In the genomic region with DNA sequence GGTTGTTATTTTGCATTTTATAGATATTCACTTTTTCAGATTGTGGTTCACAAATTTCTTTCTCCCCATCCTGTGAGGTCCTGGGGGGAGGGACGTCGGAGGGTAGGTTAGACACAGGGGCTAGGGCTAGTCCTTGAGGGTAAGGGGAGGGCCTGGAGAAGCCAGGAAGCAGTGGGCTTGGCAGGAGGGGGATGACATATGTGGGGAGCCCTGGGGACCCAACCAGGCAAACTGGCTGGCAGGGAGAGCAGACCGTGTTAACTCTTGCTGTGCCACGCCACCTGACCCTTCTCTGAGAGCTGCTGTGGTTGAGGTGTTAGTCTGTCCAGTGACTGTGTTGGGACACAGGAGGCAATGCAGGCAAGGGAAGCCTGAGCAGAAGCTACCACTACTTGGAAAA, we compare ENCODE assay signal across 19 mouse cellular contexts. TPM values are rescaled to one million over a fixed set of nuclear protein-coding genes. Genes with fewer than 3 reads are reported as not detected.
DNase-seq lines count a peak whose midpoint lies in the region; ATAC-seq and TF ChIP-seq lines count a peak whose summit lies in the region.
"Had no signal": no experiment of that assay in that cellular context is flagged by ENCODE, and none has a peak within 500 bp of the region (broad histone marks: within the 10 kb centered on the region; RNA-seq: fewer than 3 reads in every experiment).

No protein-coding gene starts in this region.

- no peak overlapping the region for H3K9ac ChIP-seq in forebrain, embryonic 12.5 days
- H3K9ac ChIP-seq in hindbrain, embryonic 15.5 days = no peak overlapping the region
- no peak overlapping the region for H3K9ac ChIP-seq in midbrain, postnatal 0 days (replicated peaks; ENCODE audit: low read length, poor library complexity, severe bottlenecking)
- no peak overlapping the region for H3K9ac ChIP-seq in liver, embryonic 12.5 days
- H3K9ac ChIP-seq: limb, embryonic 13.5 days had no signal

- peaks cover 10% of the 10 kb centered on the region for H3K4me1 ChIP-seq in cerebellum, adult 2 months (ENCODE audit: control insufficient read depth, insufficient read depth, low read length)
- H3K4me1 ChIP-seq in forebrain, embryonic 12.5 days = peaks cover 54% of the 10 kb centered on the region
- H3K4me1 ChIP-seq in hindbrain, embryonic 15.5 days (replicated peaks) = peaks cover 4% of the 10 kb centered on the region; the same call in 1 of the 2 replicates
- no peaks in the 10 kb centered on the region for H3K4me1 ChIP-seq in midbrain, postnatal 0 days (ENCODE audit: insufficient read depth, low read length)
- H3K4me1 ChIP-seq in liver, embryonic 12.5 days = no peaks in the 10 kb centered on the region

- DNase-seq in cerebellum, postnatal 14 days = peak; percentile 68
- DNase-seq in cerebellum, adult 2 months = no peak
- DNase-seq in midbrain, postnatal 0 days (ENCODE audit: low spot score) = peak; percentile 60
- no peak for DNase-seq in right cerebral cortex, postnatal 14 days
- DNase-seq in cerebellum, adult 18-20 months = no peak
- DNase-seq: cerebellum, postnatal 36 days; heart, adult 2 months; kidney, postnatal 10 days; lung, adult 18-20 months had no signal

- no peak overlapping the region for H3K4me3 ChIP-seq in cerebellum, adult 2 months (replicated peaks; ENCODE audit: insufficient read depth, low read depth, low read length)
- H3K4me3 ChIP-seq in forebrain, embryonic 12.5 days (replicated peaks) = no peak overlapping the region
- no peak overlapping the region for H3K4me3 ChIP-seq in hindbrain, embryonic 15.5 days
- H3K4me3 ChIP-seq in midbrain, postnatal 0 days (ENCODE audit: low read depth, low read length) = no peak overlapping the region
- no peak overlapping the region for H3K4me3 ChIP-seq in liver, embryonic 12.5 days
- H3K4me3 ChIP-seq: erythroblast, embryonic 14.5 days; heart, adult 2 months; limb, embryonic 13.5 days had no signal

- no peak for TF ChIP-seq CTCF in cerebellum, adult 2 months (IDR thresholded peaks at IDR 0.05; ENCODE audit: borderline replicate concordance, insufficient read depth, low read depth, low read length)
- TF ChIP-seq CTCF in midbrain, postnatal 0 days (IDR thresholded peaks at IDR 0.05) = no peak

- peak; percentile 51; the same call in 1 of the 2 replicates for ATAC-seq in forebrain, embryonic 12.5 days (ENCODE audit: low FRiP score)
- ATAC-seq in hindbrain, embryonic 15.5 days (ENCODE audit: low FRiP score, low read depth) = no peak
- ATAC-seq in midbrain, postnatal 0 days (ENCODE audit: low FRiP score) = no peak
- no peak for ATAC-seq in liver, embryonic 12.5 days
- ATAC-seq: Patski had no signal

- no peaks in the 10 kb centered on the region for H3K9me3 ChIP-seq in forebrain, embryonic 12.5 days
- H3K9me3 ChIP-seq in hindbrain, embryonic 15.5 days = no peaks in the 10 kb centered on the region
- no peaks in the 10 kb centered on the region for H3K9me3 ChIP-seq in midbrain, postnatal 0 days (ENCODE audit: low read length)
- no peaks in the 10 kb centered on the region for H3K9me3 ChIP-seq in liver, embryonic 12.5 days (replicated peaks)
- H3K9me3 ChIP-seq: limb, embryonic 13.5 days had no signal

- TF ChIP-seq POLR2A in cerebellum, adult 2 months (IDR thresholded peaks at IDR 0.05; ENCODE audit: borderline replicate concordance, insufficient read depth, low read length) = no peak

- no peak overlapping the region for H3K4me2 ChIP-seq in forebrain, embryonic 12.5 days
- no peak overlapping the region for H3K4me2 ChIP-seq in hindbrain, embryonic 15.5 days
- no peak overlapping the region for H3K4me2 ChIP-seq in midbrain, postnatal 0 days (ENCODE audit: low read depth, low read length, poor library complexity, severe bottlenecking)
- H3K4me2 ChIP-seq in liver, embryonic 12.5 days = no peak overlapping the region
- H3K4me2 ChIP-seq: limb, embryonic 13.5 days had no signal

- H3K27ac ChIP-seq in cerebellum, adult 2 months (ENCODE audit: insufficient read depth, low read length) = no peak overlapping the region
- peak overlapping the region; percentile 81 for H3K27ac ChIP-seq in forebrain, embryonic 12.5 days
- peak overlapping the region; percentile 33; the same call in 1 of the 2 replicates for H3K27ac ChIP-seq in hindbrain, embryonic 15.5 days (replicated peaks)
- no peak overlapping the region for H3K27ac ChIP-seq in midbrain, postnatal 0 days (ENCODE audit: low read depth, low read length)
- H3K27ac ChIP-seq in liver, embryonic 12.5 days = no peak overlapping the region
- H3K27ac ChIP-seq: heart, adult 2 months; limb, embryonic 13.5 days; macrophage had no signal

- H3K36me3 ChIP-seq in forebrain, embryonic 12.5 days (replicated peaks) = peaks cover 16% of the 10 kb centered on the region
- H3K36me3 ChIP-seq in hindbrain, embryonic 15.5 days = peaks cover 8% of the 10 kb centered on the region
- peaks cover 6% of the 10 kb centered on the region for H3K36me3 ChIP-seq in midbrain, postnatal 0 days (ENCODE audit: insufficient read depth, low read length)
- peaks cover 16% of the 10 kb centered on the region for H3K36me3 ChIP-seq in liver, embryonic 12.5 days

- H3K27me3 ChIP-seq in cerebellum, adult 2 months (ENCODE audit: control insufficient read depth, insufficient read depth, low read length) = no peaks in the 10 kb centered on the region
- peaks cover 12% of the 10 kb centered on the region for H3K27me3 ChIP-seq in forebrain, embryonic 12.5 days
- no peaks in the 10 kb centered on the region for H3K27me3 ChIP-seq in hindbrain, embryonic 15.5 days
- H3K27me3 ChIP-seq in midbrain, postnatal 0 days (ENCODE audit: insufficient read depth, low read length) = no peaks in the 10 kb centered on the region
- peaks cover 25% of the 10 kb centered on the region for H3K27me3 ChIP-seq in liver, embryonic 12.5 days (replicated peaks)
- H3K27me3 ChIP-seq: Patski had no signal

- WGBS in cerebellum, adult 2 months = 41% methylated on average over 4 of the region's 4 CpGs
- WGBS in forebrain, embryonic 12.5 days = 46% methylated on average over 4 of the region's 4 CpGs
- 33% methylated on average over 4 of the region's 4 CpGs for WGBS in hindbrain, embryonic 15.5 days
- WGBS in midbrain, postnatal 0 days = 46% methylated on average over 4 of the region's 4 CpGs
- WGBS in liver, embryonic 12.5 days (ENCODE audit: insufficient replicate concordance) = 49% methylated on average over 4 of the region's 4 CpGs

RNA-seq across cellular contexts. Expression of a gene that starts 3.3 kb away (rescaled TPM):
- polyA plus RNA-seq in cerebellum, adult 2 months (2012; rRNA removed) = 0.05 and 0.07 TPM in 2 replicates
- 9.0 and 9.8 TPM in 2 replicates for polyA plus RNA-seq in forebrain, embryonic 12.5 days (2016; fragmentation: Nextera tagmentation; extraction: Ambion mirVana)
- polyA plus RNA-seq in hindbrain, embryonic 15.5 days (2015; fragmentation: Nextera tagmentation; extraction: Ambion mirVana) = 3.6 and 4.8 TPM in 2 replicates
- total RNA-seq in midbrain, postnatal 0 days (2014; rRNA removed) = 0.38 and 3.6 TPM in 2 replicates
- 0.12 TPM in 1 of 2 replicates, not detected in the other for polyA plus RNA-seq in midbrain, postnatal 0 days (2015; fragmentation: Nextera tagmentation; extraction: Ambion mirVana)
- not detected in 2 replicates for polyA plus RNA-seq in liver, embryonic 12.5 days (2016; fragmentation: Nextera tagmentation; extraction: Ambion mirVana)
- total RNA-seq: gastrocnemius, adult 18-20 months; heart, adult 2 months had no signal
- polyA plus RNA-seq: erythroblast, embryonic 14.5 days; heart, adult 2 months; heart, postnatal 0 days; intestine, embryonic 14.5 days; limb, embryonic 13.5 days; macrophage; Patski had no signal

RNA-seq across cellular contexts. Expression of a gene that starts 21.7 kb away (rescaled TPM):
- 125 and 131 TPM in 2 replicates for polyA plus RNA-seq in cerebellum, adult 2 months (2012; rRNA removed)
- polyA plus RNA-seq in forebrain, embryonic 12.5 days (2016; fragmentation: Nextera tagmentation; extraction: Ambion mirVana) = 199 and 222 TPM in 2 replicates
- polyA plus RNA-seq in hindbrain, embryonic 15.5 days (2015; fragmentation: Nextera tagmentation; extraction: Ambion mirVana) = 183 and 190 TPM in 2 replicates
- 207 and 225 TPM in 2 replicates for total RNA-seq in midbrain, postnatal 0 days (2014; rRNA removed)
- polyA plus RNA-seq in midbrain, postnatal 0 days (2015; fragmentation: Nextera tagmentation; extraction: Ambion mirVana) = 149 and 155 TPM in 2 replicates
- 92.8 and 96.5 TPM in 2 replicates for polyA plus RNA-seq in liver, embryonic 12.5 days (2016; fragmentation: Nextera tagmentation; extraction: Ambion mirVana)

RNA-seq across cellular contexts. Expression of a gene that starts 21.9 kb away (rescaled TPM):
- polyA plus RNA-seq in cerebellum, adult 2 months (2012; rRNA removed) = 84.3 and 89.3 TPM in 2 replicates
- 107 and 111 TPM in 2 replicates for polyA plus RNA-seq in forebrain, embryonic 12.5 days (2016; fragmentation: Nextera tagmentation; extraction: Ambion mirVana)
- polyA plus RNA-seq in hindbrain, embryonic 15.5 days (2015; fragmentation: Nextera tagmentation; extraction: Ambion mirVana) = 109 and 114 TPM in 2 replicates
- 70.3 and 78.7 TPM in 2 replicates for total RNA-seq in midbrain, postnatal 0 days (2014; rRNA removed)
- polyA plus RNA-seq in midbrain, postnatal 0 days (2015; fragmentation: Nextera tagmentation; extraction: Ambion mirVana) = 93.3 and 93.7 TPM in 2 replicates
- 45.6 and 47.8 TPM in 2 replicates for polyA plus RNA-seq in liver, embryonic 12.5 days (2016; fragmentation: Nextera tagmentation; extraction: Ambion mirVana)

RNA-seq across cellular contexts. Expression of a gene that starts 32.4 kb away (rescaled TPM):
- 10.5 and 13.1 TPM in 2 replicates for polyA plus RNA-seq in cerebellum, adult 2 months (2012; rRNA removed)
- polyA plus RNA-seq in forebrain, embryonic 12.5 days (2016; fragmentation: Nextera tagmentation; extraction: Ambion mirVana) = 61.9 and 63.2 TPM in 2 replicates
- 41.1 and 48.9 TPM in 2 replicates for polyA plus RNA-seq in hindbrain, embryonic 15.5 days (2015; fragmentation: Nextera tagmentation; extraction: Ambion mirVana)
- 85.8 and 115 TPM in 2 replicates for total RNA-seq in midbrain, postnatal 0 days (2014; rRNA removed)
- 43.1 and 44.2 TPM in 2 replicates for polyA plus RNA-seq in midbrain, postnatal 0 days (2015; fragmentation: Nextera tagmentation; extraction: Ambion mirVana)
- 2.3 and 2.6 TPM in 2 replicates for polyA plus RNA-seq in liver, embryonic 12.5 days (2016; fragmentation: Nextera tagmentation; extraction: Ambion mirVana)

Comparison
In these comparisons a context has a peak if more than half of its experiments do, and no peak if none do; other contexts are left out.
1. DNase-seq: peak in cerebellum, postnatal 14 days (2 of 2) and midbrain, postnatal 0 days (single experiment); none in cerebellum, adult 2 months (0 of 2), right cerebral cortex, postnatal 14 days (single experiment) and cerebellum, adult 18-20 months (0 of 2).
2. H3K27ac ChIP-seq: peak in forebrain, embryonic 12.5 days (single experiment) and hindbrain, embryonic 15.5 days (single experiment); none in cerebellum, adult 2 months (single experiment), midbrain, postnatal 0 days (single experiment) and liver, embryonic 12.5 days (single experiment).